Mouse (Mus musculus): ENCODE data around the gene Ranbp3.
A peak's percentile ranks its signal among the peaks of the same experiment; 100 is the strongest.

The Ranbp3 gene

DNA sequence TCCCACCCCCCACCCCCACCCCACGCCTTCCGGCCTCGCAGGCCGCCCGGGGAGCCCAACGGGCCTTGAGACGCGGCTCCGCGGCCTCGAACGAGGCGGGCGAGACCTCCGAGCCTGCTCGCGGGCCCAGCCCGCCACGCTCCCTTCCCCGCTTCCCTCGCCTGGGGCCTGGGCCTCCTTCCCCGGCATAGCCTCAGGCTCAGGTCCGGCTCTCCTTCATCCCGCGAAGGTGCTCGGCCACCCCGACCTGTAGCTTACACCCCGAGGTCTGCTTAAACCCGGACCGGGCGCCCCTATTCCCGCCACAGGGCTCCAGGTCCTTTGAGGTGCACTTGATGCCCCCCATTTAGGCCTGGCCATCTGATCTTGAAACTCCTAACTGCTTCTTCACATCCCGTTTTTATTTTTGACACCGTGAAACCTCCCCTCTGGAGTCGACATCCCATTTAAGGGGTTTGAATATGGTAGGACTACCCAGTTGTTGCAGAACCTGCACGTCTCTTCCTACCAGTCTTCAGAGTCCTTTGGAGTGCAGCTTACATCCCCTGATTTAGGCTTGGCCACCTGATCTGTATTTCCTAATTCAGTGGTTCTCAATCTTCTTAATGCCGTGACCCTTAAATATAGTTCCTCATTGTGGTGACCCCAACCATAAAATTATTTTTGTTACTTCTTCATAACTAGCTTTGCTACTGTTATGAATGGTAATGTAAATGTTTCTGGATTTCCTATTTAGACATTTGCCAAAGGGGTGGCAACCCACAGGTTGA is 738 bp downstream of the Ranbp3 start:
- peak in 1 of 2 experiments; percentile 25 for DNase-seq (ENCODE audit: low read depth in 2 of 2, low spot score in 2 of 2)

DNA sequence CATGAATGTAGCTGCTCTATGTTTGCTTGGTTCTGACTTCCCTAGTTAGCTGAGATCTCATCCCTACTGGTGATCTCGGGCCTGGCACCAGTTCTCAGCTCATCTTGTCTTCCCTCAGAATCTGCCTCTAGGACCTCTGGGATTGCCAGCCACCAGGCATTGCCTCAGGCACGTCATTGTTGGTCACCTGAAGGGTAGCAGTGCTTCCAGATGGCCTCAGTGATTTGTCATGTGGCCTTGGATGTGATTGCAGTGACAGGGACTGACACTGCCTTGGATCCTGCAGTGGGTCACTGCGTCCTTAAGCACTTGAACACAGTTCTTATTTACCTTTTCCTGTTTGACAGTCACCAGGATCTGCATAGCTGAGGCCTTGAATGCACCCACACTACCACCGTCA is 8.7 kb downstream of the Ranbp3 start:
- no peak for DNase-seq (ENCODE audit: low read depth in 2 of 2, low spot score in 2 of 2)

DNA sequence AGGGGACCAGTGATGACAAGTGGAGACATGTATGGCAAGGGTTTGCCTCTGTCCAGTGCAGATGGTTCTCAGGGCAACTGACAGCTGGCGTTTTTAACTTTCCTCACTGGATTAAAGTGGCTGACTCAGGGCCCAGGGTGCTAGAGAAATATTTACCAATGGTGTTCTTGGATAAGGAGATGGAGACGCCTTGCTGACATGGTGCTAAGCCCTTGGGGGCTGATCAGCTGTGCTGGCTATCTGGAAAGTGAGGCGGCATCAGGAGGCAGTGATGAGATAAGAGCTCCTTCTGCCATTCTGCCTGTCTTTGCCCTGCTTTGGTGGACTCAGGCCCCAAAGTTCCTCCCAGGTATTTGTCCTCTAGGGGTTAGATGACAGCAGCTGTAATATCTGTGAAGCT is 9.8 kb downstream of the Ranbp3 start:
- no peak for DNase-seq (ENCODE audit: low read depth in 2 of 2, low spot score in 2 of 2)

- DNase-seq (ENCODE audit: low read depth in 2 of 2, low spot score in 2 of 2) = no peak
Measured at GRCm38 (mm10) chr17:56683546-56684140, 10.5 kb downstream of the Ranbp3 start.

DNA sequence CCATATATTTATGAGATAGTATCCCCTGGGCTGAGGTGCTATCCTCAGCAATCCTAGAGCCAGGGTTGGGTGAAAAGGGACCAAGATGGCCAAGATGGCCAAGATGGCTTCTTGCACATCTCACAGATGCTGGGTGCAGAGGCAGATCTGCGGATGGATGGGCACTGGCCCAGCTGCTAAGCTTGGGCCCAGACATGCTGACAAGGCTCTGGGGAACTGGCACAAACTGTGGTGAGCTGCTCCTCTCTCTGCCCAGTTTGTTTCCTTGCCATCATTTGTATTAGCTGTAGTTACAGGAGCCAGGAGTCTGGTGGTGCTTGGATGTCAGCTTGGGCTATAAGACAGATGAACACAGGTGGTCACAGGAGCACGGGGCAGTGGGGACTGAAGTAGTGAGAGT is 11.6 kb downstream of the Ranbp3 start:
- DNase-seq (ENCODE audit: low read depth in 2 of 2, low spot score in 2 of 2) = no peak

DNA sequence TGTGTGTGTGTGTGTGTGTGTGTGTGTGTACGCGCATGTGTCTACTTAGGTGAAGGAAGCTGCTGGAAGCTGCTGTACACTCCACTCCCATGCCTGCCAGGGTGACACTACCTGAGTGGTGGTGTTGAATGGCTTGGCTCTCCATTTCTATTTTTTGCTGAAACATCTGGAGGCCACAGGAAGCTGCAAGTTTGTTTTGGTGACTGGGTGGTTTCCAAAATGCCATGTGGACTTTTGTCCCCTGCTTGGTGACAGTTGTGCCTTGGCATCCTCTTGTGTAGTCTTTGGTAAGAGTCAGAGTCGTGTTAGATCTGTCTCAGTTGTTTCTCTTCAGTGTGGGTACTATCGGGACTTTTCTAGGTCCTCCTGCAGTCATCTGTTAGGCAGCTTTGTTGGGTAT is 13.7 kb downstream of the Ranbp3 start:
- DNase-seq (ENCODE audit: low read depth in 2 of 2, low spot score in 2 of 2) = no peak

- DNase-seq (ENCODE audit: low read depth in 2 of 2, low spot score in 2 of 2) = no peak
Measured at GRCm38 (mm10) chr17:56688045-56688444, 15.0 kb downstream of the Ranbp3 start.

- DNase-seq (ENCODE audit: low read depth in 2 of 2, low spot score in 2 of 2) = no peak
Measured at GRCm38 (mm10) chr17:56688689-56689088, 15.6 kb downstream of the Ranbp3 start.

DNA sequence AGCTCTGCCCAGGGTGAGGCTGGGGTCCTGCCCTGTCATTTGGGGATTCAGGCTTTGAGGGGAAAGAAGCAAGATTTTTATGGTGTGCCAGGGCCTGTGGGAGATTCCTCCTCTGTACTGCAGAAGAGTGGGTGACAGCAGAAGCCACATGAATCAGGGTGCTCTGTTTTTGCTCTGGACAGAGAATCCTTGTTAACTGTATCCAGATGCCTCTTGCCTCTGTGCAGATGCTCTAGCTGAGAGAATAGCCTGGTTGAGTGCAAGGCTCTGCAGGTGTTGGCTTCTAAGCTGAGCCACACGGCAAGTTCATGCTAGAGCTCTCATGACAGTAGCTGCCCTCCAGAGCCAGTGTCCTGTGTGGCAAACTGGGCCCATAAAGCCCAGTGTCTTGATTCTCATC is 20.3 kb downstream of the Ranbp3 start:
- no peak for DNase-seq (ENCODE audit: low read depth in 2 of 2, low spot score in 2 of 2)

DNA sequence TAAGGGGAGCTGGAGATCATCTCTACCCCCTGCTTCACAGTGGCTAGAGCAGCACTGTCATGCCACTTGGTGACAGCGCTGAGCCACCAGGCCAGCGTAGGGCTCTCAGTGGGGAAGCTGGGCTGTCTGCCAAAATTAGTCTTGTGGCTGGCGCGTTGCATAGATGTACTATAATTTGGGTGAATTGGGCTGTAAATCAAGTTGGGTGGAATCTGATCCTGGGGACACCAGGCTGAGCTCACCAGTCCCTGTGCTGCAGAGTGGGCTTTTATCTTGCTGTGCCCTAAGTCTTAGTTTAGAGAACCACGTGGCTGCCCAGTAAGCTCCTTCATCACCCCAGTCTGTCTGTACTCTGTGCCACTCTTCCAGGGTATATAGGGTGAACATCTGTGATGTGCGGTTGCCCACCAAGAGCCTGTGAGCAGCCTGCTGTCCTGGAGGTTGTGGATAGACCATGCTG is 20.8 kb downstream of the Ranbp3 start:
- DNase-seq (ENCODE audit: low read depth in 2 of 2, low spot score in 2 of 2) = no peak

- no peak for DNase-seq (ENCODE audit: low read depth in 2 of 2, low spot score in 2 of 2)
Measured at GRCm38 (mm10) chr17:56700451-56700850, 27.4 kb downstream of the Ranbp3 start.

DNA sequence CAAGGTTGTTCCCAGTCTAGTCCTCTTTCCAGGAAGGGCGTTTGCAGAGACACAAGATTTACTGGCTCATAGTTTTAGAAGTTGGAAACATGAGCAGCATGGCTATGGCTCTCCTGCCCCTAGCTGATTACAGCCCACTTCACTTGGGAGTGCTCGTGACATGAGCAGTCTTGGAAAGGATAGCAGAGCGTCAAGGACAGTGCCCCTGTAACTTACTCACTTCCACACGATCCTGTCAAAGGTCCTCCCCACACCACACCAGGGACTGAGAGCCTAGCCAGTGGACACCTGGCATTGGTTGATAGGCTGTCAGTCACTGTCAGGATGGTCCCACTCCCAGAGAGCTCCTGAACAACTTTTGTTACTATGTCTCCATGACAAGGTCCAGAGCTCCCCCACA is 29.9 kb downstream of the Ranbp3 start:
- DNase-seq (ENCODE audit: low read depth in 2 of 2, low spot score in 2 of 2) = no peak

GRCm38 (mm10) chr17:56706515-56706914 is 33.4 kb downstream of the Ranbp3 start:
- no peak for DNase-seq (ENCODE audit: low read depth in 2 of 2, low spot score in 2 of 2)

DNA sequence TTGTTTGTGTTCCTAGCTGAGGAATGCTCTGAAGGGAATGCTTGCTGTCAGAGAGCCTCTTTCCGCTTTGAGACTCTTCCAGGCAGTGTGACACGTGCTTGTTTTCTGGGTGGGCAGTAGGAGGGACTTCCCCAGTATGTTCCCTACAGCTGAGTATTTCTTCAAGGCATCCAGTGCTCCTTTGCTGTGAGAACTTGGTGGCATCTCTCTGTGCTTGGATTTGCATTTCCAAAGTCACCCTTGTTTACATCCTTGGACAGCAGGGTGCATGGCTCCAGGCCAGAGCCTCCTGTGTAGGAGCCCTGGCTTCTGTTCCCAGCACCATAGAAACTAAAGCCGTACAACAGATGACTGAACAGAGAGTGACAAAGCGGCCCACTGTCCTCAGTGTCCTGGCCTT is 35.6 kb downstream of the Ranbp3 start:
- no peak for DNase-seq (ENCODE audit: low read depth in 2 of 2, low spot score in 2 of 2)

DNA sequence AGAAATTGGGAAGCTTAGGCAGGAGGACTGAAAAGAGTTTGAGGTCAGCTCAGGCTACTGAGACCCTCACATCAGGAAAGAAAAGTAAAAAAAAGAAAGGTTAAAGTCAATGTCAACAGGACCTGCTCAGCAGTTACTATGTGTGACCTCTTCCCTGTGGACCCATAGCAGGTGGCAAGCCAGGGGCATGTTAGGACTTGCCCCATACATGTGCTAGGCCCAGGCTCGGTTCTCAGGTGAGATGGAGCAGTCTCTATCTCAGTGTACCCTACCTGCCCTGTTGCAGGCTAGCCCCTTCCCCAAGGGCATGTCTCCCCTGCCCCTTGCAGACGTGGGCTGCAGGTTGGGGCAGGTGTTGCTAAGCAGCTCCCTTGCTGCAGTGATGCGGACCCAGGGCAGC is 36.6 kb downstream of the Ranbp3 start:
- DNase-seq (ENCODE audit: low read depth in 2 of 2, low spot score in 2 of 2) = no peak

- no peak for DNase-seq (ENCODE audit: low read depth in 2 of 2, low spot score in 2 of 2)
Measured at GRCm38 (mm10) chr17:56715360-56715759, 42.3 kb downstream of the Ranbp3 start.

DNA sequence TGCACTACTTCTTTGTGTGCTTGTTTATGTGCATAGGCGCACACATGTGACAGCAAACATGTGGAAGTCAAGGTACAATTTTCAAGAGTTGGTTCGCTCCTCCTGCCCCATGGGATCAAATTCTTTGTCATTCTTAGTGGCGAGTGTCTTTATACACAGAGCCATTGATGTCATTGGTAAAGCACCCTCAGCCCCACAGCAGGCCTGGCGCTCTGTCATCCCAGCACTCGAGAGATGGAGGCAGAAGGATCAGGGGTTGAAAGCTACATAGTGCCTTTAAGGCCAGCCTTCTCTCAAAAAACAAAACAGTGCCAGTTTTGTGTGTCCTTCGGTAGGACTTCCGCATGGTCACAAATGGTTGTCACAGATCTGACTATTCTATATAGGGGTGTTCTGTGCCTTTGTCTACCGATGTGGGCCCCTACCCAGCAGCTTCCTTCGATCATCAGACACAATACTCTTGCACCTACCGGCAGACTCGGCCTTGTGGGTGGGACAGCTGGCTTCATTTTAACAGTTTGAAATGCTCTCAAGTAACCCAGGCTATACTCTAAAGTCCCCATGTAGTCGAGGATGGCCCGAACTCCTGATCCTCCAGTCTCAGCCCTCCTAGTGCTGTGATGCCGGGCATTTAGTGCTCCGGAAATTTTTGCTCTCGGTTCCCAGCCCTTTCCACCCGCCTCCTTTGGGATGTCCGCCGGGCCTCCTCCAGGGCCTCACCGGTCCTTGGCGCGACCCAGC is 43.0 kb downstream of the Ranbp3 start:
- DNase-seq (ENCODE audit: low read depth in 2 of 2, low spot score in 2 of 2) = no peak

GRCm38 (mm10) chr17:56716655-56717362 is 43.7 kb downstream of the Ranbp3 start:
- DNase-seq (ENCODE audit: low read depth in 2 of 2, low spot score in 2 of 2) = peak; percentile 94 to 97

GRCm38 (mm10) chr17:56717363-56718058 is 44.4 kb downstream of the Ranbp3 start, which contains the start of the genes Ndufa11 and Vmac:
Ndufa11 (plus strand) TSS chr17:56717767.
Vmac (minus strand) TSS chr17:56718022.
- DNase-seq (ENCODE audit: low read depth in 2 of 2, low spot score in 2 of 2) = peak; percentile 87 to 91

- DNase-seq (ENCODE audit: low read depth in 2 of 2, low spot score in 2 of 2) = no peak
Measured at GRCm38 (mm10) chr17:56722441-56722840, 49.3 kb downstream of the Ranbp3 start.
